Mouse (Mus musculus) brain, adult 2 months (tissue): ENCODE results near the gene Kcnip4.
A peak's percentile ranks its signal among the peaks of the same experiment; 100 is the strongest.

Source experiments
- DNase-seq: peaks from one replicate; pipeline ENCODE4 v3.0.0; 2011; ENCODE audit warnings: low read depth, low spot score

Kcnip4 gene

DNA sequence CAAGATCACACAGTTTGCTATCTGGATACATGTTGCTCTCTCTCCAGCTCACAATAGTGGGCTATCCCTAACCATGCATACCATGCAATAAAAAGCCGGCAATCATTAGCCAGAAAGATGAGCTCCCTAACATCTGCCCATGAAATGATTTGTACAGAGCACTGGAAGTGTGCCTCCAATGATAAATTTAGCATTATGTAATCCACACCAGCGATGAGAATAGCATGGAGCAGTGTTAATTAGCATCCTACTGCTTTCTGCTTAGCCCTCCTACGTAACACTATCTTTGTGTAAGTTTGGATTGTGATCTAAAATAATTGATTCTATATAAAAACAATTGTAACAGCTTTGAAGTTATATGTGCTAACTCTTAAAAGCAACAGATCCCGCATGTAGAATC, 268.7 kb downstream of the Kcnip4 start:
- peak; percentile 78 for DNase-seq

DNA sequence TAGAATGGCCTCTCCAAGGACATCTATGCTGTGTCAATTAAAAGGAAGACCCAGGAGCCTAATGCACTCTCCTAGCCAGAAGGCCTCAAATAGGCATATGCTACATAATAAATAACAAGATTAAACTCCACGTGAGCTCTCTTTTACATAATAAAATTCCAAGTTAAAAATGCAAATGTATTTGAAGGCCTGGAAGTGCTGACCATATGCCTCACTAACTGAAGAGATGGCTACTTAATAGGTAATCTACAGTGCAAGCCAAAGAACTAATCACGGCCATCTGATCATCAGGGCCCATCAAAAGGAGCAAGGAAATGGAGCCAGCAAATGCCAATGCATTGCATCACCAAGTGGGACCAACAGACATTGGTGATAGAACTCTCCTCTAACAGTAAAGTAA, 277.6 kb downstream of the Kcnip4 start:
- DNase-seq: peak; percentile 63

DNA sequence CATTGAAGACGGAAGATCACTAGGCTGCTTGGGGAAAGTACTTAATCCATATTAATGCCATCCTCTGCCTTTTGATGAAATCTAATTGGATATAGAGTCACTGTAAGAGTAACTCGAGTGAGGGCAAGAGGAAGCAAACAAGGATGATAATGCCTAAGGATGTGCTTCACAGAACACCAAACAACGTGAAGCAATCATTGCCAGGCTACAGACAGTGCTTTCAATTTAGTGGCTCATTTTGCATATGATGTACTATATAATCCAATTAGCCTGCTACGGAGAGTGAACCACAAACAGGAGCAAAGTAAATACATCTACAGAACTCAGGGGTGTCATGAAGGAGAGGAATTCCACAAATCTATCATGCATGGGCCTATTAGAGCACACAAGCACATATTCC, 280.3 kb downstream of the Kcnip4 start:
- DNase-seq: no peak

DNA sequence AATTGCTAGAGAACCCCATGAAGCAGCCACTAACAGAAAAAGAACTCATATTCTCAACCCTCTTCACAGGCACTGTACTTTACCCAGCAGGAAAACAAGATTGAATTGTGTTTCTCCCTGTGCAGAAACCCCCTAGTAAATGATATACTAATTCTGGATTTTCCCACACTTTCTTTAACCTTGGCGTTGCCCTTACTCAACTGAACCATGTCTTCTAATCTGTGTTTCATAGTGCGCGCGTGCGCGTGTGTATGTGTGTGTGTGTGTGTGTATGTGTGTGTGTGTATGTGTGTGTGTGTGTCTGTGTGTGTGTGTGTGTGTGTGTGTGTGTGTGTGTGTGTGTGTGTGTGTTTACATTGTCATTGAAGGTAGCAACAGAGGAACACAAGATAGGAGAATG, 283.0 kb downstream of the Kcnip4 start:
- no peak for DNase-seq

GRCm38 (mm10) chr5:49201164-49201756, 323.4 kb downstream of the Kcnip4 start:
- peak; percentile 74 for DNase-seq

DNA sequence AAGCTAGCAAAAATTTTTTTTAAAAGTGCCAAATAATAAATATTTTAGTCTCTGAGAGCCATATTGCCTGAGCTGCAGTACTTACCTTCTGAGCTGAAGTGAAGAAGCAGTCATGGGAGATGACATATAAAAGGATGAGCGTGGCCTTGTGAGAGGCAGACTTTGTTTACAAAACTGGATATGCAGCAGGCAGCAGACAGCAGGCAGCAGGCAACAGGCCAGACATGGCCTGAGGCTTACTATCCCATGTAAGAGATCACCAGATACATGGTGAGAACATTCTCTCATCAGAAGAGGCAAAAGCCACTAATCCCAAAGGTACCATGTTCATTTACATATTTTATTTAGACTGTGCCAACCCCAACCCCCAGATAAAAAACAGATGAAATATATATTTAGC, 336.5 kb downstream of the Kcnip4 start:
- peak; percentile 72 for DNase-seq

- peak; percentile 47 for DNase-seq
These were observed 374.4 kb downstream of the Kcnip4 start for GRCm38 (mm10) chr5:49150116-49150811.

- peak; percentile 35 for DNase-seq
These were observed 375.0 kb downstream of the Kcnip4 start for GRCm38 (mm10) chr5:49149684-49150083.

DNA sequence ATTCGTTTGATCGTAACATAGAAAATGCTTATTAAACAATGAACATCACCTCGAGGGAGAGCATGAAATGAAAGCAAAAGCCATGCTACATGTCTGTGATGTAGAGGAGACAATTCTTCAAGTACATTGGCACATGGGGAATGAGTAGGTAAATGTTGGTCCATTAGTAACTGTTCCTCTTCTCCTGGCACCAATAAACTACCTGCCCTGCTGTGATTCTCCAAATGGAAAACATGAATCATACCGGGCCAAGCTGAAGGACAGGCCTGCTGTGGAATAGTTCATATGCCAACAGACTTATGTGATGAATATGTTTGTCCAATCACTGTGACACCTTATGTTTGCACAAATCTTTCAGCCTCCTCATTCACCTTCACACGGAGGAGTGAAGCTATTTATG, 429.3 kb downstream of the Kcnip4 start:
- peak; percentile 86 for DNase-seq

DNA sequence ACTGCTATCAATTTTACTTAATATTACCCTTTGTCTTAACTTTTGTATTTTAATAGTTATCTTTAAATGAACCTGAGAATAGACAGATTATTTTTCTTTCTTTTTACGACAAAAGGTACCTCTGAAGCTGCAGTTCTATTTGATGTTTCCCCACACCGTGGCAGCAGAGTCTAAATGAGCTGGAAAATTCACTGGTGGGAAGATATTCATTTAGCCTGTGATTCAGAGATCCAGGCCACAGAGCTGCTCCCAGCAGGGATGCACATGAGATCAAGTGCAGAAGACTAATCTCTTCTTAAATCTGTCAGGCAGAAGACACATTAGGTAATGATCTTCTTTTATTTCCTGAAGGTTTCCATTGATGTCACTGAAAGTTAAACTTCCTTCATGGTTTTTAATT, 429.8 kb downstream of the Kcnip4 start:
- peak; percentile 91 for DNase-seq

- no peak for DNase-seq
These were observed 430.4 kb downstream of the Kcnip4 start for GRCm38 (mm10) chr5:49094306-49094705.

- peak; percentile 90 for DNase-seq
These were observed 434.5 kb downstream of the Kcnip4 start for GRCm38 (mm10) chr5:49090122-49090680.

- peak; percentile 7 for DNase-seq
These were observed 459.1 kb downstream of the Kcnip4 start for GRCm38 (mm10) chr5:49065646-49066045.

DNA sequence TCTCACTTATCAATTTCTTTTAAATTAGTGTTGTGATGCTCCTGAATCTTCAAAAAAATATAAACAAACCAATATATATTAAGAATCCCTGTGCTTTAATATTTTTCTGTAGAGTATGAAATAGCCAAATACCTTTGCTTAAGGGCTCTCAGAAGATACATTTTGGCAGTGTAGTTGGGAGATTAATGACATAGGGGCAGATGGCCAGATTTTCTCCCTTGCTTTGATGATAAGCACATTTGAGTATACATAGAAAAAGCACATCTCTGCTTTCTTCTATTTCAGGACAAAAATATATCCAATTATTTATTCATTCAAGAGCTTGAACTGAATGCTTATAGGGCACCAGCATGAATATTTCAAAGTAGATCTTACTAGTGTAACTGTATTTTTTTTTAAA, 465.8 kb downstream of the Kcnip4 start:
- peak; percentile 31 for DNase-seq

DNA sequence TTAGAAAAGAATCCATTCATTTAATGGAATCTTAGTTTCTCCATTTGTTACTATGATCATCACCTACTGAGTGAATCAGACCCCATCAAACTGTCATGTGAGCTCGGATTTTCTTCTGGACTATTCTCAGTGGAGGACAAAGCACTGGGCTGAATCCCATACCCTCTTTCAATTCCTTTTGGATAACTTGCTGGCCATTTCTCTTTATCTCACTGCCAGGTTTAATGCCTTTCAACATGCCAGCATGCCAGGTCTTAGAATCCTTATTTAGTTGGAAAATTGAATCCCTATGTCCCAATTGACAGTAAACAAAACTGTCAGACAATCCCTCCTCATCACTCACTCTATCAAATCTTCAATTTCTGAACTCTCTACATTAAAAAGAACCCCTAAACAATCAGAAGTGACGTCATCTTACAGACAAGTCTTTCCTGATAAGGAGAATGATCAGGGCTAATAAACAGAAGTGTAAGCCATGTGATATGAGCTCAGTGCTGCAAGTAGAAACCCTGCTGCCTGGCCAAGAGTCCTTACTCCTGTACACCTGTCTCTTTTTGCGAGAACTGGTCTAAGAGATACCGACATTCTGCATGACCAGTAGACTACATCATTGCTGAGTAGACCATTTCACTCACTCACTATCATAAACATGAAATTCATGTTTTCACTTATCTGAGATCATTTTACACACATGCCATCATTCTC, 466.9 kb downstream of the Kcnip4 start:
- DNase-seq: no peak

DNA sequence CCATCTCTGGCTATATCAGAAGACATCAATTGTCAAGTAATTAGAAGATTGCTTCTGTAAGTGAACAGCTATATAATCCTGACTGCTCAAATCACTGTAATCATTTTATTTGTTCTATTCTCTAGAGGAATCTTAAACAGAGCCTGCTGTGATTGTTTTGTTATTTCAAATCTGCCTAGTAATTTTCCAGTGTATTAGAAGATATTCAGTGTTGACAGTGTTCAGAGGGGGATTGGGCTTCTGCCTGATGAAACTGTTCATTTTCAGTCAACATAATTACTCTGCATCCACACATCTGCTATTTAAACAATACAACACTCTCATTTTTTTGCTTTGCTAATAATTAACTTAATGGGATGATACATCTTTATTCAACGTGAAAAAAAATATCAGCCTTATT, 476.7 kb downstream of the Kcnip4 start:
- DNase-seq: no peak

- no peak for DNase-seq
These were observed 483.4 kb downstream of the Kcnip4 start for GRCm38 (mm10) chr5:49041259-49041845.

GRCm38 (mm10) chr5:48997359-48997758, 527.3 kb downstream of the Kcnip4 start:
- peak; percentile 19 for DNase-seq

- DNase-seq: no peak
These were observed 535.5 kb downstream of the Kcnip4 start for GRCm38 (mm10) chr5:48989145-48989659.

DNA sequence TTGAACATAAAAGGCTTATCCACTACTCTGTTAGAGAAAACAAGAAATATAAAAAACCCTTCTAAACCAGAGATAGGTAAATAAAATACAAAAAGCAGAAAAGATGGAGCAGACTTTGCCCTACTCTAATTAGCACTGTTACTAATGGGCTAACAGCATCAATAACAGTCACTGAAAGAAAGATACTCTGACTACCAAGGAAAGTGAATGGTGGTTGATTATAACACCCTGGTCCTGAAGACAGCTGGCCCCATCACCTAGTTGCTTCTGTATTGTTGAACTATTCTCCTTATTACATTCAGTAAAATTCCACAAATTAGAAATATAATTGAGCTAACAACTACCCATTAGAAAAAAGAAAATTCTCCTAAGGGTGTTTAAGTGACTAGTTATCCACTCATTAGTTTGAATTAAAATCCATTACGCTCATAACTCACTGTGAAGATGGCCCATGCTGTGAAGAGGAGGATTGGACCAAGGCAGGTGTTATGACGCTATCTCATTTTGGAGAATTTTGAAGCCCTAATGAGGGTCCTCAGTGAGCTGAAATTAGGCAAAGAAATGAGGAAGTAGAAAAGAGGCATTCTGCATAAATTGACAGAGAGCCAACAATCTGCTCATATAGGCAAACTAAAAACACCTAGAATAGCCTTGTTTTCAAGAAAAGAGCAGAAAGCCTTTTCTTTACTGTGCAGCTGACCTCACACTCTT, 582.2 kb downstream of the Kcnip4 start:
- DNase-seq: no peak

DNA sequence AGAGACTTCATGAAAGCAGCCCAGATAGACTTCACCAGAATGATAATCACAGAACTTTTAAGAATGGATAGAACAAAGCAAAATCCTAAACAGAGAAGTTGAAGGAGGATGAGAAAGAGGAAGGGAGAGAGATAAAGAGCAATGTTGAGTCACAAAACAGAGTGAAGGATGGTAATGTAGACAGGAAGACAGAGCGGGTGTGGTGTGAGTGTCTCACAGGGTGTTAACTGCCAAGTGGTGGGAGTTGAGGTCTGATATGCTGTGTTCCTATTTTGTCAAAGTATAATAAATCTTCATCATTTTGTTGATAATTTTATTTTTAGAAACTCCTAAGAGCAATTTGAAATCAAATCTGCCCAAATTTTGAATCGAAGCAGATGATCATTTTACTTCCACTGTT, 592.8 kb downstream of the Kcnip4 start:
- DNase-seq: peak; percentile 20
